Mouse (Mus musculus): Measurements from ENCODE around the gene Rem1. TPM values are rescaled to one million over a fixed set of nuclear protein-coding genes. Genes with fewer than 3 reads are reported as not detected.
"Not testable (repeated sequence)": the region's sequence is repeated elsewhere in the genome, so short reads cannot be mapped to it uniquely, and the experiment has no call there.

The Rem1 gene
- total and polyA plus RNA-seq, 3 experiments, result not detected

GRCm38 (mm10) chr2:152652901-152653620 lies 26.3 kb downstream of the Rem1 start:
- Histone ChIP-seq H3K27me3 (ENCODE audit: insufficient read depth, low read length) (peaks cover 8% of the 10 kb centered on the region), H3K4me1 (ENCODE audit: insufficient read depth, low read depth, low read length) (no peaks in the 10 kb centered on the region), H3K9me3 (replicated peaks) (0 out of 2 replicates have a peak, but pooled peaks cover 2% of the 10 kb centered on the region), H3K4me3 (ENCODE audit: low read depth, low read length) (no peak overlapping the region), H3K36me3 (replicated peaks) (no peaks in the 10 kb centered on the region)
- TF ChIP-seq TAL1 (conservative IDR thresholded peaks at IDR 0.05; ENCODE audit: low read depth, low read length), result no peak
- no peak for TF ChIP-seq POLR2AphosphoS5 (IDR thresholded peaks at IDR 0.05; ENCODE audit: insufficient replicate concordance, low read depth, low read length)
- TF ChIP-seq GATA2 (IDR thresholded peaks at IDR 0.05; ENCODE audit: borderline replicate concordance, low read depth, low read length), result no peak
- TF ChIP-seq CTCF (IDR thresholded peaks at IDR 0.05; ENCODE audit: low read depth, low read length), result no peak
- TF ChIP-seq GATA1 (IDR thresholded peaks at IDR 0.05; ENCODE audit: borderline replicate concordance, low read length), result no peak
- DNase-seq (ENCODE audit: low spot score) (no peak), ATAC-seq (ENCODE audit: extremely low read depth, insufficient number of reproducible peaks, low FRiP score, poor library complexity, severe bottlenecking) (no peak)

GRCm38 (mm10) chr2:152653874-152654715 lies 27.3 kb downstream of the Rem1 start:
- DNase-seq (ENCODE audit: low spot score), result no peak
- no peak for TF ChIP-seq CTCF (IDR thresholded peaks at IDR 0.05; ENCODE audit: low read depth, low read length)
- no peak for TF ChIP-seq GATA1 (IDR thresholded peaks at IDR 0.05; ENCODE audit: borderline replicate concordance, low read length)
- no peak for TF ChIP-seq POLR2AphosphoS5 (IDR thresholded peaks at IDR 0.05; ENCODE audit: insufficient replicate concordance, low read depth, low read length)
- Histone ChIP-seq H3K4me3 (ENCODE audit: low read depth, low read length) (no peak overlapping the region), H3K9me3 (replicated peaks) (0 out of 2 replicates have a peak, but pooled peaks cover 2% of the 10 kb centered on the region), H3K27me3 (ENCODE audit: insufficient read depth, low read length) (peaks cover 8% of the 10 kb centered on the region), H3K36me3 (replicated peaks) (no peaks in the 10 kb centered on the region), H3K4me1 (ENCODE audit: insufficient read depth, low read depth, low read length) (no peaks in the 10 kb centered on the region)
- ATAC-seq (ENCODE audit: extremely low read depth, insufficient number of reproducible peaks, low FRiP score, poor library complexity, severe bottlenecking), result no peak

GRCm38 (mm10) chr2:152657398-152657797 lies 30.6 kb downstream of the Rem1 start:
- H3K4me1 ChIP-seq (ENCODE audit: insufficient read depth, low read depth, low read length), result no peaks in the 10 kb centered on the region
- no peak overlapping the region for H3K4me3 ChIP-seq (ENCODE audit: low read depth, low read length)
- 0 out of 2 replicates have a peak, but pooled peaks cover 2% of the 10 kb centered on the region for H3K9me3 ChIP-seq (replicated peaks)
- peaks cover 16% of the 10 kb centered on the region for H3K27me3 ChIP-seq (ENCODE audit: insufficient read depth, low read length)
- ATAC-seq (ENCODE audit: extremely low read depth, insufficient number of reproducible peaks, low FRiP score, poor library complexity, severe bottlenecking) (no peak), DNase-seq (ENCODE audit: low spot score) (no peak)
- no peak for TF ChIP-seq TAL1 (conservative IDR thresholded peaks at IDR 0.05; ENCODE audit: low read depth, low read length)
- no peak for TF ChIP-seq GATA1 (IDR thresholded peaks at IDR 0.05; ENCODE audit: borderline replicate concordance, low read length)
- no peaks in the 10 kb centered on the region for H3K36me3 ChIP-seq (replicated peaks)

GRCm38 (mm10) chr2:152661163-152661562 lies 34.4 kb downstream of the Rem1 start:
- Histone ChIP-seq H3K36me3 (replicated peaks) (no peaks in the 10 kb centered on the region), H3K4me1 (ENCODE audit: insufficient read depth, low read depth, low read length) (no peaks in the 10 kb centered on the region)

GRCm38 (mm10) chr2:152666191-152666590 lies 39.4 kb downstream of the Rem1 start:
- not testable (repeated sequence) for ATAC-seq (ENCODE audit: extremely low read depth, insufficient number of reproducible peaks, low FRiP score, poor library complexity, severe bottlenecking); DNase-seq (ENCODE audit: low spot score); H3K4me3 ChIP-seq (ENCODE audit: low read depth, low read length); H3K9me3 ChIP-seq (replicated peaks); H3K36me3 ChIP-seq (replicated peaks)
- peaks cover 33% of the 10 kb centered on the region for H3K27me3 ChIP-seq (ENCODE audit: insufficient read depth, low read length)
- H3K4me1 ChIP-seq (ENCODE audit: insufficient read depth, low read depth, low read length), result peaks cover 22% of the 10 kb centered on the region

More at GRCm38 (mm10) chr2:152661163-152661562, 34.4 kb downstream of the Rem1 start:
- no peak for ATAC-seq (ENCODE audit: extremely low read depth, insufficient number of reproducible peaks, low FRiP score, poor library complexity, severe bottlenecking)
- Histone ChIP-seq H3K4me3 (ENCODE audit: low read depth, low read length) (no peak overlapping the region), H3K9me3 (replicated peaks) (0 out of 2 replicates have a peak, but pooled peaks cover 2% of the 10 kb centered on the region), H3K27me3 (ENCODE audit: insufficient read depth, low read length) (peaks cover 24% of the 10 kb centered on the region)
- DNase-seq (ENCODE audit: low spot score), result no peak
- TF ChIP-seq TAL1 (conservative IDR thresholded peaks at IDR 0.05; ENCODE audit: low read depth, low read length), result no peak
- TF ChIP-seq GATA1 (IDR thresholded peaks at IDR 0.05; ENCODE audit: borderline replicate concordance, low read length), result no peak
- TF ChIP-seq POLR2AphosphoS5 (IDR thresholded peaks at IDR 0.05; ENCODE audit: insufficient replicate concordance, low read depth, low read length), result no peak
- no peak for TF ChIP-seq CTCF (IDR thresholded peaks at IDR 0.05; ENCODE audit: low read depth, low read length)
- TF ChIP-seq GATA2 (IDR thresholded peaks at IDR 0.05; ENCODE audit: borderline replicate concordance, low read depth, low read length), result no peak

DNA sequence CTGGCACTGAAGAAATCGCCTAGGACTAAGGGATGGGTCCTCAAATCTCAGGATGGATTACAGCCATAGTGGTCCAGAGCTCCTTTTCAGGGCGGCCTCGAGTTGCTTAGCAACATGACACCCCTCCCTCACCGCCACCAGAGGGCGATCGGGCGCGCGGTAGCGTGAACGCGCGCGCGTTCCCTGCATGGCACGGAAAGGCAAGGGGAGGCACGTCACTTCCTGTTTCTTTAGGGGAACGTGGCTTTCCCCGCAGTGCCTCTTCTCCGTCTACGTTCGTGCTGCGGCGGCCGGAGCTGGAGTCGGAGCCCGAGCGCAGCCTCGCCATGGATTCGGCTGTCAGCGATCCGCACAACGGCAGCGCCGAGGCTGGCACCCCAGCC lies 42.5 kb downstream of the Rem1 start, which contains the start of gene H13:
H13 (plus strand) TSS at position 206 of the 383 bp plus-strand sequence.
- Histone ChIP-seq H3K4me1 (ENCODE audit: insufficient read depth, low read depth, low read length) (peaks cover 45% of the 10 kb centered on the region), H3K27me3 (ENCODE audit: insufficient read depth, low read length) (peaks cover 19% of the 10 kb centered on the region), H3K9me3 (replicated peaks) (no peaks in the 10 kb centered on the region), H3K4me3 (ENCODE audit: low read depth, low read length) (peak within 1 kb of the TSS; percentile 96), H3K36me3 (replicated peaks) (peaks cover 33% of the 10 kb centered on the region)
- TF ChIP-seq GATA1 (IDR thresholded peaks at IDR 0.05; ENCODE audit: borderline replicate concordance, low read length), result no peak
- peak; percentile 88 for TF ChIP-seq CTCF (IDR thresholded peaks at IDR 0.05; ENCODE audit: low read depth, low read length)
- peak; percentile 63 for ATAC-seq (ENCODE audit: extremely low read depth, insufficient number of reproducible peaks, low FRiP score, poor library complexity, severe bottlenecking)
- DNase-seq (ENCODE audit: low spot score), result peak; percentile 98
